Mouse (Mus musculus) CD4-positive helper T cell, adult 2 months (primary cell): ENCODE data around the gene Brd2.
A peak's percentile ranks its signal among the peaks of the same experiment; 100 is the strongest.

ENCODE experiments used
- DNase-seq: peaks from one replicate; pipeline ENCODE4 v3.0.0-alpha.2; 2012; ENCODE audit warnings: low read depth, missing footprints, low spot score

Gene Brd2

DNA sequence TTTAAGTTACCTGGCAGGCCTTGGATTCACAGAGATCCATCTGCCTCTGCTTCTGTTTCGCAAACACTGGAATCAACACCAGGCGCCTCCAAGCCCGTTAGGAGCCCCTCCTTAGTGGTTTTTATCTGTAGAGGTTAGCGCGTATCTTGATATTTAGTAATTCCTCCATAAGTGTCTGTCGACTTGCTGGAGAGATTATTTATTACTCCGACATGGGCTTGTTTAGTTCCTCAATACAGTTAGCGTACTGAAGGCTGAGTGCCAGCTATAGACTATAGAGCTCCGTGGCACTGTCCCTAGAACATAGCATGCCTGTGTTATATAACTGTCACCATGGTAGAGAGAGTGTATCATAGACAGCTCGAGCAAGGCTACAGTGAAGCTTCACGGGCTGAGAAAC is 34.3 kb downstream of the Brd2 start:
- no peak for DNase-seq

- no peak for DNase-seq
Measured at GRCm38 (mm10) chr17:34087386-34087785, 35.0 kb downstream of the Brd2 start.

DNA sequence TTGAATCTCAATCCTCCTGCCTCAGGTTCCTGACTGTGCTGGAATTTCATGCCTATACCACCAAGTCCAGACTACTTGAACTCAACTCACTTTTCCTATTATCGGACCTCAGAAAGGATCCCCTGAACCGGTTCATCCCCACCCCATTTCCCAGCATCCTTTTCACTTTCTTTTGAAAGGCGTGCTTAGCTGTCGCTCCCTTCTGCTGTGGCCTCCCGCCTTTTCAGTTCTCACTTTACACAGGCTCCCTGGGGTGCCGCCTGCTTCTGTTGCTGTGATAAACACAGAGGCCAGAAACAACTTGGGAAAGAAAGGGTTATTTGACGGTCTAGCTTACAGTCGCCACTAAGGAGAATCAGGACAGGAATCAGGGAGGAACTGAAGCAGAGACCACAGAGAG is 39.3 kb downstream of the Brd2 start:
- DNase-seq, result no peak

DNA sequence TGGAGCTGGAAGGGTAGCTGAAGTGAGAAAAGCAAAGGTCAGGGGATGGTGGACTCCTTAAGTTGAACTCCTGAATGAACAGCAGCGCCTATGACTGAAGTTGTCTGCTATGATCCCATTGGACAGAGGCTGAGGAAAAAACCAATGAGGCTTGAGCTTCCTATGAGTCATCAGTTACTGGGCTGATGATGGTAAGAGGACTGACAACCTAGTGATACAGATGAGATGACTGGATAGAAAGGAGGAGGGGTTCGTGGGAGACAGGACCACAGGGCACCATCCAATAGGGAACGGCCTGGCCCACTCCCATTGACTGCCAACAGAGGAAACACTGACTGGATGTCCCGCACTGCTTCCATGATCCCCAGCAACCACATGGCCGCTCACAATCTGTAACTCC is 42.8 kb downstream of the Brd2 start:
- DNase-seq, result peak; percentile 78

GRCm38 (mm10) chr17:34079002-34079401 is 43.4 kb downstream of the Brd2 start:
- DNase-seq, result no peak

- DNase-seq, result no peak
Measured at GRCm38 (mm10) chr17:34078148-34078547, 44.3 kb downstream of the Brd2 start.

DNA sequence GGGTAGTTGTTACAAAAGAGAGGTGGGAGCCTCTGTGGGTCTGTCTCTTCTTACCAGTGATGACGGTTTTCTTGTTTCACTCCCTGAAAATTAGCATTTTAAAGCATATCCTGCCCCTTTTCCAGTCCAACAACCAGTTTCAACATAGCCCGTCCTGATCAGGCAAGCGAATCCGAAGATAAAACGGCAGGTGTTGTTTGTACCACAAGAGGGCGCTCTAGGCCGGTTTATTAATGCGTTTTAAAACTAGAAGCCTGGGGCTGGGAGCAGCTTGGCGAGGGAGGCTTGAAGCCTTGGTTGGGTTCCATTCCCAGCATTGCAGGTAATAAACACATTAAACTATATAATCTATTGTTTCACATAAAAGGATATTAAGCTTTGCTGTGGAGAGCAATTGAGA is 44.9 kb downstream of the Brd2 start:
- DNase-seq, result peak; percentile 82

- DNase-seq, result peak; percentile 79
Measured at GRCm38 (mm10) chr17:34075271-34075670, 47.2 kb downstream of the Brd2 start.

- no peak for DNase-seq
Measured at GRCm38 (mm10) chr17:34072091-34072490, 50.3 kb downstream of the Brd2 start.

- no peak for DNase-seq
Measured at GRCm38 (mm10) chr17:34068864-34069263, 53.6 kb downstream of the Brd2 start.
